Mouse (Mus musculus) thymus, postnatal 14 days (tissue): ENCODE data around the gene Chek2.

Source experiments
- DNase-seq: peaks from one replicate; pipeline ENCODE4 v3.0.0; 2021

The Chek2 gene

GRCm38 (mm10) chr5:110906708-110907107, 66.9 kb downstream of the Chek2 start:
- no peak for DNase-seq

- DNase-seq, result no peak
These were observed 69.1 kb downstream of the Chek2 start for GRCm38 (mm10) chr5:110908879-110909278.

GRCm38 (mm10) chr5:110909955-110910589, 70.3 kb downstream of the Chek2 start:
- no peak for DNase-seq

GRCm38 (mm10) chr5:110914859-110915258, 75.1 kb downstream of the Chek2 start:
- DNase-seq, result no peak

GRCm38 (mm10) chr5:110916241-110916640, 76.5 kb downstream of the Chek2 start:
- no peak for DNase-seq

- DNase-seq, result no peak
These were observed 79.8 kb downstream of the Chek2 start for GRCm38 (mm10) chr5:110919541-110919940.

GRCm38 (mm10) chr5:110923336-110923735, 83.6 kb downstream of the Chek2 start:
- DNase-seq, result no peak
